Mouse (Mus musculus) lung, postnatal 4 days (tissue): ENCODE results near the gene Slc39a9.

ENCODE experiments used
- DNase-seq, 2 experiments: peaks; one replicate each; pipeline ENCODE4 v3.0.0; 2021

Gene Slc39a9

DNA sequence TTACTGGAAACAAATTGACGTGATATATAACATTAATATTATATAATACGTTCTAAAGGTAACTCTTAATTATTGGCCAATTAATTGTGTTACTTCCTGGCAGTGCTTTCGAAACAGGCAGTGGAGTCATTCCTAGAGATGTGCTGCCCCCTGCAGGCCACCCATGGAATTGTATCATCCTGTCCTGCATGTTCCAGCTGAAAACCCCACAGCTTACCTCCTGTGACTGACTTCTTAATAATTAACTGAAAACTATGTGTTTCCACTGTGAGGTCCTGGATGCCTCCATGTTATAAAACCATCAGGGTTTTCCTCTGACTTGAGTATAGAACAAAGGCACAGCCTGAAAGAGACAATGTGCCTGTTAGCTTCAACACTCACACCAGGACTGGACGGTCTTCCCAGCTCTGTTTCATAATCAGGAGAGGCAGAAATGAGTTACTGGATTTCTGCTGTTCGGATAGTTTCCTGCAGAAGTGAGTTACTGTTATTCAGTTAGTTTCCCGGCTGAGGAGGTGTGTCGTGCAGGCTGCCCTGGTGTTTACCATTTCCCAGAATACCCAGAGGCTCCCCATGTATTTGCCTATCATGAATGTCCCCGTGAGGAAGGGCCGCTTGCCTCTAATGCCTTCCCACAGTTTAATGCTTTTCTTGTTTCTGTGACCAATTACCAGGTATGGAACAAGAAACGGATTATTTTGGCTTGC lies 81.3 kb downstream of the Slc39a9 start:
- peak; percentile 78 to 88 for DNase-seq

DNA sequence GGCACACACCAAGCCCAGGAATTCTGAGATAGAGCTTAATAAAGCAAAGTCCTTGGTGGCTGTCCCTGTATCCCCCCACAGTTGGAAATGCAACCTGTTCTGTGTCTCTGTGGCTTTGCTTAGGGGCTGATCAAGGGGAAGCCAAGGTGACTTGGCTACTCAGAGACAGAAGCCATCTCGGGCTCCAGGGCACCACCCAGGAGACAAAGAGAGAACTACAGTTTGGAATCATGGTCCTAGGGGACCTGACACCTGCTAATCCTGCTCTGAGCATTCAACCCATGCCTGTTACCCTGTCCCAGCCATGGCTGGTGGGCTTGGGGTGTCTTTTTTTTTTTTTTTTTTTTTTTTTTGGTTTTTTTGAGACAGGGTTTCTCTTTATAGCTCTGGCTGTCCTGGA lies 84.5 kb downstream of the Slc39a9 start:
- DNase-seq, result no peak

DNA sequence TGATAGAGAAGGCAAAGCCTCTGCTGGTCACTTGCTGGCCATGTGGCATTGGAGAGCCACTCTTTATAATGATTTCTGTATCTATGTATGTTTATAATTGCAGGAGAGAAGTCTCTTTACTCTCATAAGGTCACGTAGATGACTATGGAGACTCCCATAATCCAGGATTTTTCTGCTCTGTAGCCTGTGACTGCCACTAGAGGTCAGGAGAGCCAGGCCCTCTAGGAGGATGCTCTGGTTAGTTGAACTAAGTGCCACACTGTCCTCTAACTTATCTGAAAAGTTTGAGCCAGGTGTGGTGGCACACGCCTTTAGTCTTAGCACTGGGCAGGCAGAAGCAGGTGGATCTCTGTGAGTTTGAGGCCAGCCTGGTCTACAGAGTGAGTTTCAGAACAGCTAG lies 85.1 kb downstream of the Slc39a9 start:
- peak in 1 of 2 experiments; percentile 13 for DNase-seq

DNA sequence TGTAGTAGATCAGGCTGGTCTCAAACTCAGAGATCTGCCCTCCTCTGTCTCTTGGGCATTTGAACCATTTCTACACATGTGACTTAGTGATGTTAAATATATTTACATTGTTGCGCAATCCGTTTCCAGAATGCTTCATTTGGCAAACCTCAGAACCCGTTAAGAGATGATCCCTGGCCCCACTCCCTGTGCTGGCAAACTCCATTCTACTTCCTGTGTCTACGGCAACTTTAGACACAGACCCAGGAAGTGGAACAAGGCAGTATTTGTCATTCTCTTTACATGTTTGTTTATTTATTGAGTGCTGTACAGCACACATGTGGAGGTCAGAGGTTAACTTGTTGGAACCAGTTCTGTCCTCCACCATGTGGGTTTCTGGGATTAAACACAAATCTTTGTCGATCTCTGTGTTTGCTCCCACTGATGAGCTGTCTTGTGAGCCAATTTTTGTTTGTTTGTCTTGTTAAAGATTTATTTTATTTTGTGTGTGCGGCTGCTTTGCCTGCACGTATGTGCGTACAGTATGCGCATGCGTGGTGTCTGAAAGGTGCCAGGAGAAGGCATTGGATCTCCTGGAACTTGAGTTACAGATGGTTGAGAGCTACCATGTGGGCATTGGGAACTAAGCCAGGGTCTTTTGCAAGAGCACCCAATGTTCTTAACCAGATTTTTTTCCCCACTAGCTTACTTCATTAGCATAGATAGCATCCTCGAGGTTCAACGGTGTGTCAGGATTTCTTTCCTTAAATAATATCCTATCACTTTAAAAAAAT lies 86.3 kb downstream of the Slc39a9 start:
- DNase-seq, result peak; percentile 32 to 36

DNA sequence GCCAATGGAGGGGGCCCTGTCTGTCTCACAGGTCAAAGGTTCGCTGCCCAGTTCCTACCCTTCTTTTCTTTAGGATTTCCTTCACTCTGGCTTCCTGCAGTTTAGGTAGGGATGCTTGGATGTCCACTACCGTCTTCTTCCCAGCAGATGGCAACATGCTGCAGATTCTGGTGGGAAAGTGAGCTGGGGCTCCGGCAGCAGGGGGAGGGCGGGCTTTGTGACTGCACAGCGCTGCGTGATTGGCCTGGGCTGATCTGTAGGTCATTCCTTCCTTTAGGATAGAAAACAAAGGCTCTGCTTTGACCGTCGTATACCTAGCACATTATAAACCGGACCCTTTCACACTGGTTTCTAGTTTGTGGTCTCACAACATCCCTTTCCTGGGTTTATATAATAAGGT lies 86.9 kb downstream of the Slc39a9 start:
- DNase-seq, result peak; percentile 71 to 74
